Mouse (Mus musculus): ENCODE results near the gene Rbm47. TPM values are rescaled to one million over a fixed set of nuclear protein-coding genes. Genes with fewer than 3 reads are reported as not detected.

The Rbm47 gene
- polyA plus RNA-seq (2015; fragmentation: Nextera tagmentation; extraction: Ambion mirVana), result 24.8 and 28.9 TPM in 2 replicates

DNA sequence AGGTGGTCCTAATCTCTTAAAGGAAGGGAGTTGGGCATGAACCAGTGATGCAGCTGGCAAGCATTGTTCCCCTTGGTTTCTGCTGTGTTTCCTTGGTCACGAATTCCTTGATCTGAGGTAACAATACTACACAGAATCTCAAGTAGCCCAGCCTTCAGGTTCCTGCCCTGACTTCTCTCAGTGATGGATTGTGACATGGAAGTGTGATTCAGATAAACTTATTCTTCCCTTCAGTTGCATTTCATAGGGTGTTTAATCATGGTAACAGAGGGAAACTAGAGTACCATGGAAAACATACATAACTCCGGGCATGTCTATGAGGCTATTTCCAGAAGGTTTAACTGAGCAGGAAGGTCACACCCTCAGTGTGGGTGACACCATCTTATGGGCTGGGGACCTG, at the start of gene Rbm47:
Gene Rbm47 (minus strand): TSS at position 101 of the 400 bp plus-strand sequence.

DNA sequence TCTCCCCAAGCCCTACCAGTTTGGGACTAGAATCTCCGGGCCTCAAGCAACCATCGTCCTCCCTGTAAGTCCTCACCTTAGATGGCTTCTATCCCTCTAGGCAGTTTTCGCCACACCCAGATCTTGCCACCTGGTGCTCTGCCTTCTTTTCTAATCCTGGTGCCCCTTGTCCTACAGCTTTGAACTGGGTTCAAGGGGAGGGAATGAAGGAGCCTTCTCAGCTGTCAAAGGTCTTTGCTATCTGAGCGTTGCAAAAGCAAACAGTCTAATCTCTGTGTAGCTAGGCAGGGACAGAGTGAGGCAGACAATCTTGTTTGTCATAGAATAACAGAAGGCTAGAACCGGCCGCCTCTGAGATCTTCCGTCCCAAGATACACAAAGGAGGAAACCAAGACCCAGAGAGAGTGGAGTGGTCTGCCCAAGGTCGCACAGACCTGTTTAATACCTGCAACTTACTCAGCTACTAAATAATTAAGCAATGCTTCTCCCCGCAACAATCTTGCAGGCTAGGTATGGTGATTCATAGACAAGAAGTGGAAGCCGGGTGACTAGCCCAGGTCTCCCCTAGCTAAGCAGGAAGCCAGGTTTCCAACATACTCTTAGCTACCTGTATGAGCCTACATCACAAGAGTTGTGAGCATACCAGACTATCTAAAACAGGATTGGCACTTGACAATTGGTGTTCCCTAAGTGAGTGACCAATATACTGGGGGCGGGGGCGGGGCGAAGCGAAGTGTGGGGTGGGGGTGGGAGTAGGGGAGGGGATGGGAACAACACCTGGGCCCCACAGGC, 168.6 kb downstream of the Rbm47 start, which contains the start of gene 9130230L23Rik:
Gene 9130230L23Rik (minus strand): TSS at position 152 of the 792 bp plus-strand sequence.

Small RNAs within 50 kb of the gene (microRNA-seq; reads per million reads assigned to microRNA genes)
- gene Gm25952, result not detected

Other genes with a start within 250 kb of the Rbm47 start
- not detected in 2 replicates for gene Chrna9, start 238.2 kb downstream of the Rbm47 start, polyA plus RNA-seq (2015; fragmentation: Nextera tagmentation; extraction: Ambion mirVana)
- 2.4 and 3.3 TPM in 2 replicates for gene 9130230L23Rik, start 168.8 kb downstream of the Rbm47 start, polyA plus RNA-seq (2015; fragmentation: Nextera tagmentation; extraction: Ambion mirVana)
- gene Nsun7, start 86.8 kb upstream of the Rbm47 start, polyA plus RNA-seq (2015; fragmentation: Nextera tagmentation; extraction: Ambion mirVana), result 0.18 and 0.23 TPM in 2 replicates

Measured in urinary bladder, postnatal 0 days (tissue).